Mouse (Mus musculus): ENCODE results near the gene 1810009A15Rik.

GRCm38 (mm10) chr19:8895397-8895960 lies 6.8 kb downstream of the 1810009A15Rik start:
- TF ChIP-seq GABPA (IDR thresholded peaks at IDR 0.05; ENCODE audit: low read depth, low read length) (no peak), TCF12 (IDR thresholded peaks at IDR 0.05; ENCODE audit: low read depth, low read length) (no peak), CTCF (IDR thresholded peaks at IDR 0.05 in 2 of 3, conservative IDR thresholded peaks at IDR 0.05 in 1 of 3; ENCODE audit: control insufficient read depth in 1 of 3, insufficient read depth in 1 of 3, low read depth in 2 of 3, low read length in 3 of 3, poor library complexity in 1 of 3, severe bottlenecking in 1 of 3) (no peak), EP300 (IDR thresholded peaks at IDR 0.05; ENCODE audit: low read depth in 1 of 2, low read length in 2 of 2) (no peak), CHD2 (IDR thresholded peaks at IDR 0.05; ENCODE audit: low read length) (no peak), POLR2A (IDR thresholded peaks at IDR 0.05; ENCODE audit: control insufficient read depth in 1 of 2, insufficient read depth in 1 of 2, low read depth in 1 of 2, low read length in 2 of 2, poor library complexity in 1 of 2) (no peak), E2F4 (IDR thresholded peaks at IDR 0.05; ENCODE audit: borderline replicate concordance, low read depth, low read length) (no peak)
